Mouse (Mus musculus) frontal cortex, postnatal 14 days (tissue): ENCODE measurements at regions not wholly inside any gene's neighbourhood (a gene's known extent, or its start where the extent isn't known, plus 50 kb on each side); places are given as distances from the start of the nearest gene placed in this dataset.

ENCODE experiments used
- DNase-seq, 2 experiments: peaks; one replicate each; pipeline ENCODE4 v3.0.0; 2022; ENCODE audit warnings: low spot score in 2 of 2

GRCm38 (mm10) chr17:9848559-9849357 is 179.2 kb upstream of the Pabpc6 start:
- peak in 1 of 2 experiments; percentile 45 for DNase-seq

DNA sequence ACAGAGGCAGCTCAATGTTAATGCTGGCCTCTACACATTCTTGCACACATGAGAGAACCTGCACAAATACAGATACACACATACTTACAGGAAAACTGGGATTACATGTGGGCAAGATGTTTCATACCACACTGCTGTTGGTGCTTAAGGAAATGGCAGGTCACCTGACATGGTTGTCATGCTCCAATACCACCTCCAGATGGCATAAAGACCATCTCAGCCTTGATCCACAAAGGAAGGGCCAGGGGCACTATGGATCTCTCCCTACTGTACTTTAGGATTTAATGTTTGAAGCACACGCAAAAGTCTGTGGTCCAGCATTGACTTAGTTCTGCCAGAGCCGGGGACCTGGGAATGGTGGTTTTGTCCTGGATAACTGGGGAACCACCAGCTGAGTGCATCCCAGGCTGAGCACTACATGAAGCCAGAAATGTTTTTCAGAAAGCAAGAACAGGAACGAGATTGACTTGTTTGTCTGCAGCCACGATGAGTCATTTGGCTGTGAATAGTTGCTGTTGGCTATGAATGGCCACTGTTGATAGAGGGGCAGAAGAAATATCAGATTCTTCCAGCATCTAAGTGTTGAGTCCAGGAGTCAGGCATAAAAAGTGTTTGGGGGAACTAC is 176.0 kb upstream of the Pabpc6 start:
- DNase-seq, result no peak

- no peak for DNase-seq
These were observed 171.6 kb upstream of the Pabpc6 start for GRCm38 (mm10) chr17:9841103-9841502.

- no peak for DNase-seq
These were observed 169.7 kb upstream of the Pabpc6 start for GRCm38 (mm10) chr17:9839256-9839655.

DNA sequence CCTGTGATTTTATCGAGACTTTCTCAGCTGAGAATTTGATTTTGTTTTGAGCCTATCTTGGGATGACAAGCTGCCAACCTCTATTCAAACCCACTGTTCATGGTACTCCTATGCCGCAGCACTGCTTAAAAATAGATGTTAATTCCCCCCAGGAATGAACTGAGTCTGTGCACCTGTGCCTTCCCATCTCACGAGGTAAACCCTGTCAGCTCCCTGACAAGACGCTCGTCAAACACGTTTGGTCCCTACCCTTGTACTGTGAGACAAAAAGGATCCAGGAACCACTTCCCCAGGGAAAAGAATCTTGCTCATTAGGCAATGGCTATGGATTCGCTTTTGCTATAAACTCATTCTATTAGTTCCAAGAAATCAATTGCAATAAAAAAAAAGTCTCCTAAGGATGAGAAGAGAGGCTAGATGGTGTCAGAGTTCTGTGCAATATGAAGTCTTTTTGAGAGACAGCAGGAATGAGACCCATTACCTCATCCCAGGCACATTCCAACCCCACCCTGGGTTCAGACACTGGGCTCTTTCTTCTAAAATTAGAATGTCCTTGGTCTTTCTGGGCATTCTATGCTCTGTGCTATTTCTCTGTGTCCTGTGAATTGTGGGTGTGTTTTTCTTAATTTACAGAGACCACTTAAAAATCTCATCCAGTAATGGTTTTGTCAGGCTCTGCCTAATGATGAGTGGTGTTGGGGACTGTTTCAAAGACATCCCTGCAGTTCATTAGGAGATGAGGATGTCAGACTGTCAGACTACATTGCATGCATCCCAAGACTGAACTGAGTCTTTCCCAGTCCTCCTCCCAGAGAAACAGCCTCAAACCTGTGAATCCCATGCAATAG is 167.7 kb upstream of the Pabpc6 start:
- DNase-seq, result no peak

GRCm38 (mm10) chr17:9829895-9830294 is 160.4 kb upstream of the Pabpc6 start:
- no peak for DNase-seq

DNA sequence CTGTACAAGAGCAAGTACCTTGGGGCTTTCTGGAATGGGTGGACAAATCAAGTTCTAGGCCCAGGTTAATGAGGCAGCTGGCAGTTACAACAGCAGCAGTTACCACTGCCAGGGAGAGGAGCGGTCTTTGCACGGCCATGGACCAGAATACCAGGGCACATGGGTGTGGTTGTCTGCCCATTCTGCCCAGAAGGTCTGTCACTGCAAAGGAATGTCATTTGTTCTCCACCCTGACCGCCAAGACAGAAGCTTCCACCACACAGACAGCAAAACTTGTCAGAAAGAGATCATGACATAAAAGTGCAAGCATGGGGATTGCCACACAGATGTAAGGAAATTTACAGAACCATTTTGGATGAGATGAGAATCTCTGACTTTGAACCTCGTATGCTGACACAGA is 151.8 kb upstream of the Pabpc6 start:
- no peak for DNase-seq

DNA sequence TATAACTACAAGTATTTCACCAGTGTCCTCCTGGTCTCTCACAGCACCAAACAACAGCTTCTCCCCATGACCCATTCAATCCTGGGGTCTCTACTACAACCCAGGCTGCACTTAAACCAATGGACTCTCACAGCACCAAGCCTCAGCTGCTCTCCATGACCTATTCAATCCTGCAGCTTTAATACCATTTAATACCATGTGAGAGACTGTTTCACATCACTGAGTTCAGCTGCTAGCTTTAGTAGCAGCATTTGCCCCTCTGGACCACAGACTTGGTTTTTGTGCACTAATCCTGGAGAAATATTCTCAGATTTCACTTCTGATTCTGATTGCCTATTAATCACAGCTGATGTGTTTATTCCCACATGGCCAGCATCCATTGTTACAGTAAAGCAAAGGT is 147.5 kb upstream of the Pabpc6 start:
- no peak for DNase-seq

DNA sequence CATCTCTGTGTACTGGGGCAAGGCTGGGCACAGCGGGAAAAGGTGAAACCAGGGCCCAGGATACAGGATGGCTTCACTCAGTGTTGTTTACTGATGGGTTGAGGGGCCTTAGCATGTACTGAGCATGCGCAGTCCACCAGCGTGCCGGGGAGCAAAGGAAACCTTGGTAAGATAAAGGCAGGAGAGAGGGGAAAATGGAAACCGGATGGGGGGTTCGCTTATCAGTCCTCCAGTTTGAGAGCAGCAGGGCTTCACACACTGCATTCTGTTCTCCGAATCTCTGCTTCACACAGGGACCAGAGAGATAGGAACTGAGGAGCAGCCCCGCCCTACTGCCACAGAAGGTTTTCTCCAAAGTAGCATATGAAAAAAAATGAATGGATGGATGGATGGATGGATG is 127.6 kb upstream of the Pabpc6 start:
- no peak for DNase-seq

GRCm38 (mm10) chr17:9796225-9796988 is 126.9 kb upstream of the Pabpc6 start:
- DNase-seq, result no peak

DNA sequence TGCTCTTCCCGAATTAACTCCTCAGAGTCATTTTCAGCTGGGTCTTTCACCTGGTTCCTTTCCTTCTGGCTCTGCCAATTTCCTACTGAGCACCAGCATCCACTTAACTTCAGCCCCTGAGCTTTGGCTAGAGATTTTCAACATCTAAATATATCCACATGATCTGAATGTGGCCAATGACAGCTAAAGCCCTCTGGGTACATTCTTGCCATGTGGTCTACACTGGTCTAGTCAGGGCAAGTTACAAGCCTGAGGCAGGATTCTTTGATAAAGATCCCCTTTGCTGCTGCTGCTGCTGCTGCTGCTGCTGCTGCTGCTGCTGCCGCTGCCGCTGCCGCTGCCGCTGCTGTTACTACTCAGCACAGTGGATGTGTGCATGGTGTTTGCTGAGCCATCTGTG is 109.3 kb upstream of the Pabpc6 start:
- DNase-seq, result no peak

DNA sequence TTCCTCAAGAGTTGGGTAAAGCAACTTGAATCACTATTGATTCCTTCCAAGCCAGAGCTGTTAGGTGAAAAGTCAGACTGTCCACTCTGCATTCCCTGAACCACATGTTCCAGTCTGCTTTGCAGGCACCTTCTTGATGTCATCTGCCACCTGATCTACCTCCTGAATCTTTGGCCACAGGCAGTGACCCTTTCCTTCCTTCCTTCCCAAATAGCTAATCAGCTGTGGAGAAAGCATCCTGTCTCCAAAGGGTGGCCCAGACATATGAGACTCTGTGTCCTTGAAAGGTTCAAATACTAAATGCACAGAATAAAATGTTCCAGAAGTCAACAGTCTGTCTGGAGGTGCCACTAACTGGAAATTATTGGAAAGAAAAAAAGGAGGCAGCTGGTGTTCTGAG is 107.6 kb upstream of the Pabpc6 start:
- DNase-seq, result no peak

GRCm38 (mm10) chr17:9776286-9777016 is 106.9 kb upstream of the Pabpc6 start:
- DNase-seq, result peak in 1 of 2 experiments; percentile 46

GRCm38 (mm10) chr17:9775668-9776151 is 106.2 kb upstream of the Pabpc6 start:
- DNase-seq, result peak in 1 of 2 experiments; percentile 62

- no peak for DNase-seq
These were observed 105.5 kb upstream of the Pabpc6 start for GRCm38 (mm10) chr17:9774740-9775629.

DNA sequence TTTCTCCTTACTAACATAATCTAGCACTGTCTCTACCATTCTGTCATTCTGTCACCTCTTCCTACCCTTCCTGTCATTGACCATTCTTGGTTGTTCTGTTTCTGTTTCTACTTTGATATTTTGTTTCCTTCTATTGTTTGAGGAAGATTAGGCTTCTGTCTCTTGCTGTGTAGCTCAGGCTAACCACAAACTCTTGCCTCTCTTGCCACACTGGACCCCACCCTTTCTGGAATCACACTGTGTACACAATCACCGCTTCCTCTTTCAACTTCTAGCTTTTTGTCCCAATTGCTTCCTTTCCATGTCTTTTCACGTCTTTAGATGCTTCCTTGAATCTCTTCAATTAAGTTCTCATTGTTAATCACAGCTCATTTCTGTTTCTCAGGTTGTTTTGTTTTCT is 104.2 kb upstream of the Pabpc6 start:
- no peak for DNase-seq

GRCm38 (mm10) chr17:9768275-9768674 is 98.8 kb upstream of the Pabpc6 start:
- no peak for DNase-seq

- DNase-seq, result no peak
These were observed 96.2 kb upstream of the Pabpc6 start for GRCm38 (mm10) chr17:9765680-9766250.

- peak; percentile 42 to 57 for DNase-seq
These were observed 95.3 kb upstream of the Pabpc6 start for GRCm38 (mm10) chr17:9764701-9765359.
